Mouse (Mus musculus) limb, embryonic 14.5 days (tissue): Measurements from ENCODE around the gene Arfgef2. TPM values are rescaled to one million over a fixed set of nuclear protein-coding genes. Genes with fewer than 3 reads are reported as not detected.
A peak's percentile ranks its signal among the peaks of the same experiment; 100 is the strongest.

Source experiments
- ATAC-seq: fragments of 200-750 bp; cut with Nextera tagmentation; 2 replicates; pipeline ENCODE4 v1.8.0; 2017; ENCODE audit warnings: low read depth, moderate number of reproducible peaks, moderate TSS enrichment; ENCODE audit not compliant: low FRiP score
- DNase-seq: peaks from one replicate; pipeline ENCODE4 v3.0.0-alpha.2; 2015; ENCODE audit warnings: low spot score
- H3K27ac ChIP-seq: fragments of 300-500 bp; sonication (generic); replicated peaks from 2 replicates; pipeline ENCODE4 v1.5.1; 2014; ENCODE audit warnings: low read depth, mild to moderate bottlenecking, low read length, moderate library complexity, mixed read lengths
- H3K27me3 ChIP-seq: fragments of 300-500 bp; sonication (generic); 2 replicates; pipeline ENCODE4 v1.6.1; 2014; ENCODE audit warnings: low read length, mixed read lengths; ENCODE audit not compliant: control insufficient read depth, insufficient read depth
- H3K36me3 ChIP-seq: fragments of 300-500 bp; sonication (generic); 2 replicates; pipeline ENCODE4 v1.6.1; 2014; ENCODE audit warnings: mild to moderate bottlenecking, low read length, moderate library complexity, mixed read lengths; ENCODE audit not compliant: control insufficient read depth, insufficient read depth
- H3K4me1 ChIP-seq: fragments of 300-500 bp; sonication (generic); 2 replicates; pipeline ENCODE4 v1.6.1; 2014; ENCODE audit warnings: antibody characterized with exemption, low read length, mixed read lengths; ENCODE audit not compliant: control insufficient read depth, insufficient read depth
- H3K4me2 ChIP-seq: fragments of 300-500 bp; sonication (generic); replicated peaks from 2 replicates; pipeline ENCODE4 v1.6.1; 2014; ENCODE audit warnings: low read depth, mild to moderate bottlenecking, low read length, moderate library complexity; ENCODE audit not compliant: severe bottlenecking
- H3K4me3 ChIP-seq: fragments of 300-500 bp; sonication (generic); replicated peaks from 2 replicates; pipeline ENCODE4 v1.5.1; 2014; ENCODE audit warnings: low read length
- H3K9ac ChIP-seq: fragments of 300-500 bp; sonication (generic); 2 replicates; pipeline ENCODE4 v1.6.1; 2014; ENCODE audit warnings: mild to moderate bottlenecking, low read depth, low read length, moderate library complexity; ENCODE audit not compliant: severe bottlenecking
- H3K9me3 ChIP-seq: fragments of 300-500 bp; sonication (generic); 2 replicates; pipeline ENCODE4 v1.6.1; 2016; ENCODE audit warnings: low read length; ENCODE audit not compliant: control insufficient read depth
- POLR2A ChIP-seq: fragments of 200-500 bp; IDR thresholded peaks from 2 replicates; pipeline ENCODE4 v1.8.0; 2012; ENCODE audit warnings: inconsistent platforms, mild to moderate bottlenecking, moderate library complexity, borderline replicate concordance; ENCODE audit not compliant: insufficient read depth, insufficient read length; ENCODE audit errors: extremely low read depth
- WGBS: fragments of 180-500 bp; shearing (Covaris S2); extraction: QIAGEN DNeasy Blood & Tissue Kit; methylation state at CpG from one replicate; pipeline ENCODE4 v1.1.7; 2014; 5-methylcytosine and 5-hydroxymethylcytosine counted together
- polyA plus RNA-seq, 2 experiments: library from polyadenylated mRNA; depleted of rRNA in 1 of 2; stranded (reverse) in 1 of 2; unstranded in 1 of 2; fragments of >200 nt; fragmentation: Nextera tagmentation in 1 of 2; extraction: Ambion mirVana in 1 of 2; gene quantifications; 2 replicates each; pipeline versions ENCODE4 v1.2.1 to v1.2.3; 2012 to 2014

Arfgef2 gene
- polyA plus RNA-seq, 2 experiments, result 6.1 to 10.5 TPM

DNA sequence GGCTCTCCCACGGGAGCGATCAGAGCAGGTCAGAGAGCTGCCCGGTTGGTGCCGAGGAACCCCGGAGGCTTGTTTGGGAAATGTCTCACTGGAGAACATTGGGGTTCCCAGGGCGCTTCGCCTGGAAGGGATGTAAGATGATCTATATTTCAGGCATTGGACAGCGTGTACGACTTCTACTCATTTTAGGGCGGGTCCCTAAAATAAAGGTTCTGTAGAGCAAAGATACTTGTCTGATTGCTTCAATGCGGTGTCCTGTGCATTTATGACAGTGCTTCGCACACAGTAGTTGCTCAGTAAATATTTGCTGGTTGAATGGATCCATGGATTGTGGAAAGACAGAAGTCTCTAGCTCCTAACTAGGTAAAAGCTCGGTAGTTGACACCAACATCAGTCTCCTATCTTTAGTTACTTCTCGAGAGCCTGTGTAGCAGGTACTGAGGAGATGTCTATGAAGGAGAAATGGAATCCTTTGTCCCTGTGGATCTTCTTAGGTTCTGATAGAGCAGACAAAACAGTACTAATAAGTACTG lies 851 bp downstream of the Arfgef2 start:
- ATAC-seq, result no peak
- DNase-seq, result peak; percentile 32

DNA sequence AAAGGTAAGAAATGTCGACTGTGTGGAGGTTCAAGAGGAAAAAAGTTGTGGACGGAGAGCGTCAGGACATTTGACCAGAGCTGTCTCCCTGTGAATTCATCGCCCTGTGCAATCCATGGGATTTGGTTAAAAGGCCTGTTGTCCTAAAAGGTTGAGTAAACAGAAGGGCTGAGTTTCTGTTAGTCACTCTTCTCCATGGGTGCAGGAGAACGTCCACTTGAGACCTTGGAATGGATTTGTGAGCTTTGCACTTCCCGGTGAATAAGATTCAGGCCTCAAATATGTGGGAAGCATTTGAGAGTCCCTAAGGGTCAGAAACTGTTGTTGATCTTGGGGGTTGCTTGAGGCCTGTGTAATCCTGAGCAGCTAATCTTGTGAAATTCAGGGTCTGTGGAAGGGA lies 1.4 kb downstream of the Arfgef2 start:
- Histone ChIP-seq H3K36me3 (no peaks in the 10 kb centered on the region), H3K9ac (no peak overlapping the region), H3K27me3 (no peaks in the 10 kb centered on the region), H3K9me3 (no peaks in the 10 kb centered on the region), H3K4me1 (peaks cover 10% of the 10 kb centered on the region; the same call in 1 of the 2 replicates), H3K4me3 (peak overlapping the region; percentile 87; the same call in 1 of the 2 replicates), H3K27ac (no peak overlapping the region), H3K4me2 (peak overlapping the region; percentile 88)
- no peak for DNase-seq
- ATAC-seq, result no peak
- no peak for TF ChIP-seq POLR2A
- 72% methylated on average over 6 of the region's 6 CpGs for WGBS

More for the DNA sequence above, 851 bp downstream of the Arfgef2 start:
- 20% methylated on average over 14 of the region's 14 CpGs for WGBS
- peak overlapping the region; percentile 65; the same call in 1 of the 2 replicates for H3K27ac ChIP-seq
- no peaks in the 10 kb centered on the region for H3K36me3 ChIP-seq
- no peak for TF ChIP-seq POLR2A
- peak overlapping the region; percentile 88 for H3K4me2 ChIP-seq
- H3K4me3 ChIP-seq, result peak overlapping the region; percentile 87
- H3K9me3 ChIP-seq, result no peaks in the 10 kb centered on the region
- H3K4me1 ChIP-seq, result peaks cover 10% of the 10 kb centered on the region; the same call in 1 of the 2 replicates
- no peaks in the 10 kb centered on the region for H3K27me3 ChIP-seq
- peak overlapping the region; percentile 84 for H3K9ac ChIP-seq

DNA sequence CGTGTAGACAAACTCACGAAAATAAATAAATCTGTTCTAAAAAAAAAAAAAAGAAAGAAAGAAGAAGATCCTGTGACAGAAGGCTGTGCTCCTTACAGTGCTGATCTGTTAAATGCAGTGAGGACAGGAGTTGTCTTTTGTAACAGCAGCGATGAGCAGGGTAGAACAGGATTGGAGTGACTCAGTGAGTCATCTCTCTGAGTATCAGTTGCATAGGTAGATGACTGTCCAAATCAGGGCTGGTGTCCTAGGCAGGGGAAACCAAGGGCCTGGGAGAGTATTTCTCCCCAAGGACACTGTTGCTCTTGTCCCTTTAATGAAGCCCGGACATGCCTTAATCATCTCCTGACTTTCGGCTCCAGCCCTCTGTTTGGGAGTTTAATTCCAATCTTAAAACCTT lies 4.1 kb downstream of the Arfgef2 start:
- no peak for TF ChIP-seq POLR2A
- H3K4me2 ChIP-seq, result no peak overlapping the region
- H3K9me3 ChIP-seq, result no peaks in the 10 kb centered on the region
- WGBS, result 93% methylated on average over 5 of the region's 5 CpGs
- ATAC-seq (no peak), DNase-seq (no peak)
- H3K9ac ChIP-seq, result no peak overlapping the region
- H3K4me1 ChIP-seq, result peaks cover 10% of the 10 kb centered on the region; the same call in 1 of the 2 replicates
- no peaks in the 10 kb centered on the region for H3K27me3 ChIP-seq
- H3K36me3 ChIP-seq, result no peaks in the 10 kb centered on the region
- H3K4me3 ChIP-seq, result no peak overlapping the region
- H3K27ac ChIP-seq, result no peak overlapping the region

DNA sequence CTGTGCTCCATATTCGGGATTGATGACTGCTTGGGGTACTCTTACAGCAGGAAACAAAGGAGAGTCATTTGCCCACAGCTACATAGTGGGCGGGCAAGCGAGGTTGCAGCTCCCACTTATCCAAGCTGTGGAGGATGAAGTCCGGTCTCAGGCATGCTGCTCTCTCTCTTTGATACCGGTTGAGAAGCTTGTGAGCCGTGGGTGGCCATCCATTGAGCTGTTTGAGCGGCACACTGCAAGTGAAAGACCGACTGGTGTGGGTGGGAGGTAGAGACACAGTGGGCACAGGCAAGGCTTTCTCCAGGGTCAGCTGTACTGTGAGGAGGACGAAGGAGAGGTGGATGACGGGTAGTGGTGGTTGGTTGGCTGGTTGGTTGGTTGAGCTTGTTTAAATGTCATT lies 5.4 kb downstream of the Arfgef2 start:
- no peak overlapping the region for H3K4me2 ChIP-seq
- no peak overlapping the region for H3K9ac ChIP-seq
- DNase-seq (no peak), ATAC-seq (no peak)
- no peak overlapping the region for H3K4me3 ChIP-seq
- 88% methylated on average over 10 of the region's 10 CpGs for WGBS
- H3K4me1 ChIP-seq, result peaks cover 10% of the 10 kb centered on the region; the same call in 1 of the 2 replicates
- no peaks in the 10 kb centered on the region for H3K27me3 ChIP-seq
- no peaks in the 10 kb centered on the region for H3K9me3 ChIP-seq
- H3K27ac ChIP-seq, result no peak overlapping the region
- TF ChIP-seq POLR2A, result no peak
- H3K36me3 ChIP-seq, result no peaks in the 10 kb centered on the region

DNA sequence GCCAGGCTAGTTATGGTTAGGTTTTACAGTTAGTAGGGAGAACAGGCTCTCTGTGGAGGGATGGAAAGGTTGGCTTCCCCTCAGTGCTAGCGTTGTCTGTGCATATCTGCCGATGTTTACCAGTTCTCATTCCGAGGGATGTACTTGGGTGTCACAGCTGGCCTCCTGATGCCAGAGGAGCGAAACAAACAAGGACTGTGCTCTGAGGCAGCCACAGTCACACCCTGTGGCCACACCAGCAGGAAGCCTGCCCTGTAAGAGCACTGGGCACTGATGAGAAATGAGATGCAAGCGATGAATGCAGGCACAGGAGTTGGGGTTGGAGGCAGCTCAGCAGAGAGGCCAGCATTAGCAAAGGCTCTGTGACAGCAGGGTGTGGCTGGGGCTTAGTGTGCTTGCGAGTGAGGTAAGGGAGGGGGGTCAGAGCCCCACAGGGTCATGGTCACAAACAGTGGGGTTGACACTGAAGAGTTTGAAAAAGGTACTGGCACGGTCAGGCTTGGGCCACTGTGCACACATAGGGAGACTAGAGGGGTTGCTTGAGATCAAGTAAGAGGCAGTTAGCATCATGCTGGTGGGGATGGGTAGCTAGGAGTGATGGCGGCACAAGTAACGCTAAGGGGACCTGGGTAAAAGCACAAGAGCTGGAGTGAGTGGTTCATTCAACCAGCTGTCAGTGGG lies 13.2 kb downstream of the Arfgef2 start:
- Histone ChIP-seq H3K36me3 (no peaks in the 10 kb centered on the region), H3K4me3 (no peak overlapping the region), H3K4me2 (no peak overlapping the region), H3K9ac (no peak overlapping the region), H3K4me1 (no peaks in the 10 kb centered on the region), H3K27me3 (no peaks in the 10 kb centered on the region), H3K9me3 (no peaks in the 10 kb centered on the region), H3K27ac (no peak overlapping the region)
- no peak for TF ChIP-seq POLR2A
- DNase-seq, result no peak
- no peak for ATAC-seq
- 86% methylated on average over 9 of the region's 9 CpGs for WGBS
